Mouse (Mus musculus) forebrain, embryonic 11.5 days (tissue): ENCODE data around the gene Etv6. TPM values are rescaled to one million over a fixed set of nuclear protein-coding genes. Genes with fewer than 3 reads are reported as not detected.

Experiments used
- ATAC-seq: fragments of 200-750 bp; cut with Nextera tagmentation; replicated peaks from 2 replicates; pipeline ENCODE4 v1.8.0; 2017; ENCODE audit warnings: moderate TSS enrichment; ENCODE audit not compliant: low FRiP score
- DNase-seq: peaks from one replicate; pipeline ENCODE4 v3.0.0-alpha.2; 2017; ENCODE audit warnings: low spot score
- H3K27ac ChIP-seq: fragments of 300-500 bp; sonication (generic); 2 replicates; pipeline ENCODE4 v1.5.1; 2014; ENCODE audit warnings: low read depth, low read length
- H3K27me3 ChIP-seq: fragments of 300-500 bp; sonication (generic); 2 replicates; pipeline ENCODE4 v1.6.1; 2014; ENCODE audit warnings: mild to moderate bottlenecking, low read length, mixed read lengths; ENCODE audit not compliant: control insufficient read depth, insufficient read depth
- H3K36me3 ChIP-seq: fragments of 300-500 bp; sonication (generic); 2 replicates; pipeline ENCODE4 v1.6.1; 2014; ENCODE audit warnings: mild to moderate bottlenecking, low read length, moderate library complexity, mixed read lengths; ENCODE audit not compliant: control insufficient read depth, insufficient read depth
- H3K4me1 ChIP-seq: fragments of 300-500 bp; sonication (generic); replicated peaks from 2 replicates; pipeline ENCODE4 v1.6.1; 2014; ENCODE audit warnings: low read length, mixed read lengths; ENCODE audit not compliant: control insufficient read depth, insufficient read depth
- H3K4me2 ChIP-seq: fragments of 300-500 bp; sonication (generic); 2 replicates; pipeline ENCODE4 v1.6.1; 2014; ENCODE audit warnings: low read depth, mild to moderate bottlenecking, low read length, moderate library complexity, mixed read lengths; ENCODE audit not compliant: severe bottlenecking
- H3K4me3 ChIP-seq: fragments of 300-500 bp; sonication (generic); 2 replicates; pipeline ENCODE4 v1.5.1; 2014; ENCODE audit warnings: low read depth, low read length
- H3K9ac ChIP-seq: fragments of 300-500 bp; sonication (generic); 2 replicates; pipeline ENCODE4 v1.6.1; 2014; ENCODE audit warnings: low read length
- H3K9me3 ChIP-seq: fragments of 300-500 bp; sonication (generic); 2 replicates; pipeline ENCODE4 v1.6.1; 2016; ENCODE audit warnings: low read length, mixed read lengths; ENCODE audit not compliant: control insufficient read depth
- WGBS: fragments of 180-500 bp; shearing (Covaris S2); extraction: QIAGEN DNeasy Blood & Tissue Kit; methylation state at CpG from one replicate; pipeline ENCODE4 v1.1.7; 2014; 5-methylcytosine and 5-hydroxymethylcytosine counted together
- polyA plus RNA-seq: library from polyadenylated mRNA; unstranded; fragments of >200 nt; fragmentation: Nextera tagmentation; extraction: Ambion mirVana; gene quantifications from 2 replicates; pipeline ENCODE4 v1.2.1, GENCODE M21; 2014

Etv6 gene
- polyA plus RNA-seq, 1 experiment from 2014 or later: 20.9 TPM

DNA sequence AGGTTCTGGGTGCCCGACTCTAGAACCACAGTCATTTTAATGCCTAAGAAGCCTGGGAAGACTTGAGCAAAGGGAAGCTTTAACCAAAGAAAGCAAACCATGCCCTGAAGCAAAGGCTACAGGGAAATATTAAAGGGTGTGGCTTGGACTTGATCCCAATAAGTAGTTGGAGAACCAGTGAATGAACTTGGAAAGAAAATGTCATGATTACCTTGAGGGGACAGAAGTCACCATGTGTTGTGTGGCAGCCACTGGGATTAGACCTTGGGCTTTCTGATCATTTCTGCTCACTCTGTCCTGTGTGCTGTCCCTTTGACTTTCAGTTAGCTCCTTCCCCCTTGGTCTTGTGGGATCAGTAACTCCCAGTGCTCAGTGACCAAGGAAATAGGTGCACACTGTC, 38.9 kb downstream of the Etv6 start:
- no peaks in the 10 kb centered on the region for H3K27me3 ChIP-seq
- ATAC-seq: no peak
- no peak overlapping the region for H3K4me2 ChIP-seq
- H3K4me3 ChIP-seq: no peak overlapping the region
- H3K9me3 ChIP-seq: no peaks in the 10 kb centered on the region
- no peaks in the 10 kb centered on the region for H3K4me1 ChIP-seq
- H3K36me3 ChIP-seq: no peaks in the 10 kb centered on the region
- no peak overlapping the region for H3K9ac ChIP-seq
- WGBS: 87% methylated on average over 1 of the region's 1 CpGs
- DNase-seq: no peak
- no peak overlapping the region for H3K27ac ChIP-seq

GRCm38 (mm10) chr6:134075031-134075430, 39.5 kb downstream of the Etv6 start:
- Histone ChIP-seq H3K4me1 (no peaks in the 10 kb centered on the region), H3K9ac (no peak overlapping the region), H3K4me3 (no peak overlapping the region), H3K27me3 (no peaks in the 10 kb centered on the region), H3K9me3 (no peaks in the 10 kb centered on the region), H3K4me2 (no peak overlapping the region), H3K27ac (no peak overlapping the region), H3K36me3 (no peaks in the 10 kb centered on the region)
- DNase-seq: no peak
- no peak for ATAC-seq
- WGBS: 87% methylated on average over 6 of the region's 6 CpGs

DNA sequence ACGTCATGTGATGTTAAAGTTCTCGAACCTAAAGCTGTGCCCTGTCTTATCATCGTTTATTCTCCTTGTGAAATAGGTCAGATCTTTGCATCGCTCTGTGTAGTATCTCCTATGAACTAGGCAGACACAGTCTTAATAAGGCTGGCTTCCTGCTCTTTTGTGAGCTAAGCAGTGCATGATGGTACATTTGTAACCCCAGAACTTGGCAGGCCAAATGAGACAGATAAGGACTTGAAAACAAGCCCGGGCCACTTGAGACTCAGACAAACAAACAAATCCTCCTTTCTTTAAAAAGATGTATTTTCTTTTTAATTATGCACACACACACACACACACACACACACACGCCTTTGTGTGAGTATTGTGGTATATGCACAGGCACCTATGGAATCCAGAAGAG, 42.5 kb downstream of the Etv6 start:
- H3K9me3 ChIP-seq: no peaks in the 10 kb centered on the region
- H3K27ac ChIP-seq: no peak overlapping the region
- ATAC-seq: no peak
- H3K4me2 ChIP-seq: no peak overlapping the region
- H3K27me3 ChIP-seq: no peaks in the 10 kb centered on the region
- no peaks in the 10 kb centered on the region for H3K4me1 ChIP-seq
- no peak for DNase-seq
- H3K36me3 ChIP-seq: no peaks in the 10 kb centered on the region
- no peak overlapping the region for H3K9ac ChIP-seq
- no peak overlapping the region for H3K4me3 ChIP-seq
- WGBS: 85% methylated on average over 6 of the region's 6 CpGs

- no peak for ATAC-seq
- Histone ChIP-seq H3K36me3 (no peaks in the 10 kb centered on the region), H3K9me3 (no peaks in the 10 kb centered on the region), H3K9ac (no peak overlapping the region), H3K27me3 (no peaks in the 10 kb centered on the region), H3K4me2 (no peak overlapping the region), H3K4me1 (no peaks in the 10 kb centered on the region), H3K4me3 (no peak overlapping the region), H3K27ac (no peak overlapping the region)
- 88% methylated on average over 9 of the region's 9 CpGs for WGBS
- DNase-seq: no peak
Observed at GRCm38 (mm10) chr6:134079112-134079511, 43.6 kb downstream of the Etv6 start.

DNA sequence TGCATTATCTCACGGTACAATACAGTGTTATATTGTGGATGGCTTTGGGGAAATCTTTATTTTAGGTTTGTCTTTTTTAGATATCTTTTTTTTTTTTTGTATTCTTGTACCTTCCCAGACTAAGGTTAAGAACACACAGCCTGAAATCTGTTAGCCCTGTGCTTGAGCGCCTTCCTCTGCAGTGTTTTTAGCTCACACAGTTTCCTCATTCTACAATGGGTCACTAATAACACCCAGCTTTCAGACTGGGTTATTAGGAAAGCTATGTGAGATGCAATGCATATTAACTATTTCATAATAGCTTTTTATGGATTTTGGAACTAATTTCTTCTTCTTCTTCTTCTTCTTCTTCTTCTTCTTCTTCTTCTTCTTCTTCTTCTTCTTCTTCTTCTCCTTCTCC, 44.1 kb downstream of the Etv6 start:
- Histone ChIP-seq H3K27me3 (no peaks in the 10 kb centered on the region), H3K4me2 (no peak overlapping the region), H3K9me3 (no peaks in the 10 kb centered on the region), H3K27ac (no peak overlapping the region), H3K36me3 (no peaks in the 10 kb centered on the region), H3K4me3 (no peak overlapping the region), H3K9ac (no peak overlapping the region), H3K4me1 (no peaks in the 10 kb centered on the region)
- DNase-seq (no peak), ATAC-seq (no peak)
- WGBS: 92% methylated on average over 2 of the region's 2 CpGs

- Histone ChIP-seq H3K4me1 (no peaks in the 10 kb centered on the region), H3K9ac (no peak overlapping the region), H3K9me3 (no peaks in the 10 kb centered on the region), H3K27me3 (no peaks in the 10 kb centered on the region), H3K4me2 (no peak overlapping the region), H3K4me3 (no peak overlapping the region), H3K27ac (no peak overlapping the region), H3K36me3 (no peaks in the 10 kb centered on the region)
- 97% methylated on average over 5 of the region's 5 CpGs for WGBS
- DNase-seq: no peak
- ATAC-seq: no peak
Observed at GRCm38 (mm10) chr6:134080946-134081345, 45.4 kb downstream of the Etv6 start.

DNA sequence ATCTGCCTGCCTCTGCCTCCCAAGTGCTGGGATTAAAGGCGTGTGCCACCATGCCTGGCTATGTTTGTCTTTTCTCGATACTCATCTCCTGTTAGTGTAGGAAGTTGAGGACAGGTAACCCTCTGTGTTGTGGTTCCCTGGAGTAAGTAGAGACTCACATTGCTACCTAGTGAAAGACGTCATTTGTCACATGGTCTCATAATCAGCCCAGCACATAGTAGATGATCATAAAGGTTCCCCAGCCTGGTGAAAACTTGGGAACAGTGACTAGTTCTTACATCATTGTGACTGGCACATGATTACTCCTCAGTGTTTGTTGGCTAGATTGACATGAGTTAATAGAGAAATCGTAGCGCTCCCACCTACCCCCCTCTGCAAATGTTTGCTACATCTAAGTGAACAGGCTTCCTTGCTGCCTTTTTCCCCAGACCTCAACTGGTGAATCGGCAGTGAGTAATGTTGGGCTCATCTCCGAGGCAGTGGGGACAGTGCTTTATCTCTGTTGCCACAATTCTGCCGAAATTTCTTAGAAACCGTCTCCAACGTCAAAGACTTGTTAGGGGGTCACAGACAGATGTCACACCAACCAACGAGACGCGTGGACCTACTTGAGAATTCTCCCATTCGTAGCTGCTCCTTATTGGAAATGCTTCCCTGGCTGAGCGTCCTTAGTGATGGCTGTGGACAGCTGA, 46.9 kb downstream of the Etv6 start:
- Histone ChIP-seq H3K9ac (no peak overlapping the region), H3K4me2 (no peak overlapping the region), H3K27me3 (no peaks in the 10 kb centered on the region), H3K27ac (no peak overlapping the region), H3K4me1 (no peaks in the 10 kb centered on the region), H3K36me3 (no peaks in the 10 kb centered on the region), H3K9me3 (no peaks in the 10 kb centered on the region), H3K4me3 (no peak overlapping the region)
- no peak for ATAC-seq
- 94% methylated on average over 15 of the region's 15 CpGs for WGBS
- DNase-seq: no peak

GRCm38 (mm10) chr6:134083428-134083827, 47.9 kb downstream of the Etv6 start:
- H3K4me1 ChIP-seq: no peaks in the 10 kb centered on the region
- no peaks in the 10 kb centered on the region for H3K27me3 ChIP-seq
- H3K9me3 ChIP-seq: no peaks in the 10 kb centered on the region
- H3K27ac ChIP-seq: no peak overlapping the region
- H3K36me3 ChIP-seq: no peaks in the 10 kb centered on the region
- no peak overlapping the region for H3K4me2 ChIP-seq
- WGBS: 77% methylated on average over 4 of the region's 4 CpGs
- no peak overlapping the region for H3K9ac ChIP-seq
- DNase-seq (no peak), ATAC-seq (no peak)
- no peak overlapping the region for H3K4me3 ChIP-seq

DNA sequence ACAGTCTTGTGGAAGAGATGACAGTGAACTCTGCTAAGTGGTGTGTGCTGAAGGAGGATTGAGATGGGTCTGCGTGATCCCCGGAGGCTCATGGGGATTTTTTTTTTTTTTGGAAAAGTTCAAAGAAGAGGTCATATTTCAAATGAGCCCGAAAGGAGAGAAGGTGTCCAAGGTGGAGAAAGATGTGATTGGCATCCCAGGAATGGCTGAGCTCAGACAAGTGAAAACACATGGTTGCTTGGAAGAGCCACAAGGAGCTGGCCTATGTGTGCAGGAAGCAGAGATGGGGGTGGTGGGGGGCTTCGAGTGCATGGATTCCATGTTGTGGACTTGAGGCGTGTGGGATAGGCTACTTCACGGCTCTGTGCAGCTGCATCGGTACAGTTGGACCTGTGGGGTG, 50.9 kb downstream of the Etv6 start:
- H3K9me3 ChIP-seq: no peaks in the 10 kb centered on the region
- no peak overlapping the region for H3K4me3 ChIP-seq
- no peaks in the 10 kb centered on the region for H3K4me1 ChIP-seq
- H3K4me2 ChIP-seq: no peak overlapping the region
- no peak overlapping the region for H3K9ac ChIP-seq
- 79% methylated on average over 7 of the region's 7 CpGs for WGBS
- no peak overlapping the region for H3K27ac ChIP-seq
- ATAC-seq (no peak), DNase-seq (no peak)
- no peaks in the 10 kb centered on the region for H3K36me3 ChIP-seq
- no peaks in the 10 kb centered on the region for H3K27me3 ChIP-seq
